Mouse (Mus musculus) hindbrain, embryonic 12.5 days (tissue): ENCODE data around the gene Smc6. TPM values are rescaled to one million over a fixed set of nuclear protein-coding genes. Genes with fewer than 3 reads are reported as not detected.

Experiments used
- ATAC-seq: fragments of 200-750 bp; cut with Nextera tagmentation; 2 replicates; pipeline ENCODE4 v1.8.0; 2017; ENCODE audit warnings: moderate TSS enrichment; ENCODE audit not compliant: low FRiP score
- H3K27ac ChIP-seq: fragments of 300-500 bp; sonication (generic); 2 replicates; pipeline ENCODE4 v1.5.1; 2016; ENCODE audit warnings: mild to moderate bottlenecking
- H3K27me3 ChIP-seq: fragments of 300-500 bp; sonication (generic); 2 replicates; pipeline ENCODE4 v1.6.1; 2016; ENCODE audit warnings: mild to moderate bottlenecking
- H3K36me3 ChIP-seq: fragments of 300-500 bp; sonication (generic); 2 replicates; pipeline ENCODE4 v1.6.1; 2016; ENCODE audit warnings: mild to moderate bottlenecking
- H3K4me1 ChIP-seq: fragments of 300-500 bp; sonication (generic); 2 replicates; pipeline ENCODE4 v1.6.1; 2016
- H3K4me2 ChIP-seq: fragments of 300-500 bp; sonication (generic); replicated peaks from 2 replicates; pipeline ENCODE4 v1.6.1; 2016; ENCODE audit warnings: mild to moderate bottlenecking
- H3K4me3 ChIP-seq: fragments of 300-500 bp; sonication (generic); 2 replicates; pipeline ENCODE4 v1.5.1; 2016; ENCODE audit warnings: mild to moderate bottlenecking
- H3K9ac ChIP-seq: fragments of 300-500 bp; sonication (generic); 2 replicates; pipeline ENCODE4 v1.6.1; 2016; ENCODE audit warnings: mild to moderate bottlenecking, moderate library complexity
- H3K9me3 ChIP-seq: fragments of 300-500 bp; sonication (generic); replicated peaks from 2 replicates; pipeline ENCODE4 v1.6.1; 2016; ENCODE audit warnings: mild to moderate bottlenecking
- WGBS: fragments of 180-500 bp; shearing (Covaris S2); methylation state at CpG from one replicate; pipeline ENCODE4 v1.1.7; 2016; 5-methylcytosine and 5-hydroxymethylcytosine counted together
- polyA plus RNA-seq: library from polyadenylated mRNA; unstranded; fragments of >200 nt; fragmentation: Nextera tagmentation; extraction: Ambion mirVana; gene quantifications from 2 replicates; pipeline ENCODE4 v1.2.1, GENCODE M21; 2016

The Smc6 gene
- polyA plus RNA-seq, 1 experiment from 2014 or later = 125 TPM

GRCm38 (mm10) chr12:11247460-11247859, 18.2 kb upstream of the Smc6 start:
- Histone ChIP-seq H3K4me2 (no peak overlapping the region), H3K4me1 (no peaks in the 10 kb centered on the region), H3K27ac (no peak overlapping the region), H3K9me3 (no peaks in the 10 kb centered on the region), H3K4me3 (no peak overlapping the region), H3K27me3 (no peaks in the 10 kb centered on the region), H3K36me3 (peaks cover 7% of the 10 kb centered on the region), H3K9ac (no peak overlapping the region)
- WGBS = 95% methylated on average over 1 of the region's 1 CpGs
- ATAC-seq = no peak

DNA sequence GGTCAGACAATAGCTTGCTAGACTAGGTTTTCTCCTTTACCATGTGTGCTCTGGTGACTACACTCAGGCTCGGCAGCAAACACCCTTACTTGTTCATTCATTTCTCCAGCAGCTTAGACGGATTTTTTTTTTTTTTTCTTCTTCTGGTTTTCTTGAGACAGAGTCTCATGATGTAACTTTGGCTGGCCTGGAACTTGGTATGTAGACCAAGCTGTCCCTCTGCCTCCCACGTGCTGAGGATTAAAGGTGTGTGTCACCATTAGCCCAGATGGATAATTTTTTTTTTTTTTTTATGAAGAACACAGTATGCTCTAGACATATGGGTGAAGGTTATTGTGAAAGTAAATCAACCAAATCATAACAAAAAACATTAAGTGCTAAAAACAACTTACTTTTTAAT, 15.4 kb upstream of the Smc6 start:
- Histone ChIP-seq H3K4me3 (no peak overlapping the region), H3K27me3 (no peaks in the 10 kb centered on the region), H3K9ac (no peak overlapping the region), H3K9me3 (no peaks in the 10 kb centered on the region), H3K4me1 (no peaks in the 10 kb centered on the region), H3K4me2 (no peak overlapping the region), H3K36me3 (0 out of 2 replicates have a peak, but pooled peaks cover 2% of the 10 kb centered on the region), H3K27ac (no peak overlapping the region)
- WGBS = 83% methylated on average over 3 of the region's 3 CpGs
- no peak for ATAC-seq

DNA sequence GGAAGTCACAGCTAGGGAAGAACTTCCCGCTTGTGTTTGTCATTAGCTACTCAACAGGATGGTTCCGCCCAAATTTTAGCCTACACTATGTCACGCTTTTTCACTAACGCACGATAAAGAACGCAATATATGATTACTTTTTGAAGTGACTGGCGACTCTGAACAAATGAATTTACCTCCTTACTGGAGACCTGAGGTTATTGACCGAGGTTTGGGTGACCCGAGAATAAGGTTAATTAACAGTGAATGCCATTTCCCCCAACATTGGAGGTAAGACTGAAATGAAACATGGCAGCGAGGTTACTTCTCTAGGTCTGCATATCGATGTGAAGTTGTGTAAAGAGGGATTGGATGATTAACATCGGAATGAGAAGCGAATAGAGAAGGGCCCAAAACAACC, 791 bp upstream of the Smc6 start:
- H3K27ac ChIP-seq = no peak overlapping the region
- no peaks in the 10 kb centered on the region for H3K36me3 ChIP-seq
- no peaks in the 10 kb centered on the region for H3K9me3 ChIP-seq
- no peaks in the 10 kb centered on the region for H3K27me3 ChIP-seq
- peak overlapping the region; percentile 89 for H3K9ac ChIP-seq
- 8% methylated on average over 13 of the region's 13 CpGs for WGBS
- H3K4me3 ChIP-seq = peak overlapping the region; percentile 89
- no peak for ATAC-seq
- H3K4me1 ChIP-seq = peaks cover 31% of the 10 kb centered on the region
- peak overlapping the region; percentile 93 for H3K4me2 ChIP-seq

DNA sequence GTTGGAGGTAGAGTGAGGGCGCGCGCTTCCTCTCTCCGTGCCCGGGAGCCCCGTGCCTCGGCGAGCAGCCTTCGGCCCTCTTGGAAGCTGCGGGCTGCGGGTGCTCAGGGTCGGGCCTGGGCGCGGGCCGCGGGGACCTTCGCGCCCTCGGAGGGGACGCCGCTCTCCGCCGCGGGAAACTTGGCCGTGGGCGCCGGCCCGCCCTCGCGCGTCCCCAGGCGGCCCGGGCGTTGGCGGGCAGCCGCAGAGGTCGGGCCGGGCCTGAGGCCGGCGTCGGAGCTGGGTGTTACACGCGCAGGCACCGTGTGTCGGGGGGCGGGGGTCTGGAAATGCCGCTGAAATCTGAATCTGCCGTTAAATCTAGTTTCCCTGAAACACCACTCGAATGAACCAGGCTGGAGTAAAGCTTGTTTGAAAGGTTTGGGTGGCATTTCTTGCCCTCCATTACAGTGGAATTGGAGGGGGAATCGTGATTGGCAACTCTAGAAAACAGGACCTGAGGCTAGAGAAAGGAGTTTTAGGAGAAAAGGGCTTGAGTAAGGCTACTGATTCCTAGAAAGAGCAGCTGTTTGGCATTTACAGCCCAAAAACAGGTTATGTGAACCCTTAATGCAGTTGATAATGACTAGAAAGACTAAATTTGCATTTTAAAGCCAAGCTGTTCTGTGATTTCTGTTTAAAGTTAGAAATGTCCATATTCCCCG, 748 bp downstream of the Smc6 start:
- Histone ChIP-seq H3K4me1 (peaks cover 31% of the 10 kb centered on the region), H3K4me2 (peak overlapping the region; percentile 93), H3K9me3 (no peaks in the 10 kb centered on the region), H3K36me3 (no peaks in the 10 kb centered on the region), H3K27me3 (no peaks in the 10 kb centered on the region), H3K4me3 (peak overlapping the region; percentile 89), H3K27ac (peak overlapping the region; percentile 93), H3K9ac (peak overlapping the region; percentile 89)
- ATAC-seq = peak; percentile 85
- WGBS = under 1% methylated on average over 46 of the region's 51 CpGs

DNA sequence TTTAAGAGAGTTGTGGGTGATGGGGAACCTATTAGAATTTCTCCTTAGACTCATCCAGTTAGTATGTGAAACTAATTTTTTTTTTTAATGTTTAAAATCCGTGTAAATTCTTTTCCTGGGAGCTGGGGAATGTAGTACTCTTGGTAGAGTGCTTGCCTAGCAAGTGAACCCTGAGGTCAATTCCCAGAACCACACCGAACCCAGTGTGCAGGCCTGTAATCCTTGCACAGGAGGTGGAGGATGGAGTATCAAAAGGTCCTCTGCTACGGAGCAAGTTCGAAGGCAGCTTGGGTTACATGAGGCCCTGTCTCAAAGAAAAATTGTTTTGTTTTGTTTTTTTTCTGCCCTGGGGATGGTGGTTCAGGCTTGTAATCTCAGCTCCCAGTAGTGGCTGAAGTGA, 1.3 kb downstream of the Smc6 start:
- Histone ChIP-seq H3K9me3 (no peaks in the 10 kb centered on the region), H3K27ac (no peak overlapping the region), H3K4me1 (peaks cover 31% of the 10 kb centered on the region), H3K4me3 (peak overlapping the region; percentile 89), H3K4me2 (peak overlapping the region; percentile 93), H3K9ac (peak overlapping the region; percentile 89; the same call in 1 of the 2 replicates), H3K36me3 (no peaks in the 10 kb centered on the region), H3K27me3 (no peaks in the 10 kb centered on the region)
- WGBS = 4% methylated on average over 4 of the region's 4 CpGs
- no peak for ATAC-seq

DNA sequence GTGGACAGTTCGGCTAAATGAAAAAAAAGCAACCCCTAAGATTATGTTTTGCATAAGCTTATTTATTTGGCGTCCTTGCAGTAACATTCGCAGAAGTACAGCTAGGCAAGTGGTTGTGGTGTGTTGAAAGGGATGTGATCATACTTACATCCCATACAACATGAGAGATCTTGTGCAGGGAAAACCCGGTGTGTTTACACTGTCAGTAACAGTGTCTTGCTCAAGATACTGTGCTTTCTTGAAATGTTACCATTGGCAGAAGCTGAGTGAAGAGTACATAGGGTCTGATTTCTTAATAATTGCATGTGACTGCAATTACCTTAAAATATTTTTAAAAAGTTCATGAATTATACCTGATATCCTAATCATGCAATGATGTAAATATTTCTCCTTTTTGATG, 6.9 kb downstream of the Smc6 start:
- no peak overlapping the region for H3K27ac ChIP-seq
- H3K36me3 ChIP-seq = peaks cover 29% of the 10 kb centered on the region
- H3K9me3 ChIP-seq = no peaks in the 10 kb centered on the region
- no peak overlapping the region for H3K9ac ChIP-seq
- H3K4me3 ChIP-seq = no peak overlapping the region
- no peak for ATAC-seq
- WGBS = 95% methylated on average over 4 of the region's 4 CpGs
- no peaks in the 10 kb centered on the region for H3K27me3 ChIP-seq
- H3K4me1 ChIP-seq = peaks cover 12% of the 10 kb centered on the region
- no peak overlapping the region for H3K4me2 ChIP-seq

GRCm38 (mm10) chr12:11273185-11273584, 7.5 kb downstream of the Smc6 start:
- no peak overlapping the region for H3K4me2 ChIP-seq
- peaks cover 8% of the 10 kb centered on the region for H3K4me1 ChIP-seq
- H3K27ac ChIP-seq = no peak overlapping the region
- 83% methylated on average over 1 of the region's 1 CpGs for WGBS
- H3K9me3 ChIP-seq = no peaks in the 10 kb centered on the region
- H3K27me3 ChIP-seq = no peaks in the 10 kb centered on the region
- ATAC-seq = no peak
- peaks cover 31% of the 10 kb centered on the region for H3K36me3 ChIP-seq
- no peak overlapping the region for H3K4me3 ChIP-seq
- H3K9ac ChIP-seq = no peak overlapping the region

GRCm38 (mm10) chr12:11276632-11277031, 10.9 kb downstream of the Smc6 start:
- Histone ChIP-seq H3K27ac (no peak overlapping the region), H3K4me1 (no peaks in the 10 kb centered on the region), H3K9me3 (no peaks in the 10 kb centered on the region), H3K9ac (no peak overlapping the region), H3K4me2 (no peak overlapping the region), H3K36me3 (peaks cover 40% of the 10 kb centered on the region), H3K4me3 (no peak overlapping the region), H3K27me3 (no peaks in the 10 kb centered on the region)
- ATAC-seq = no peak
- WGBS = 92% methylated on average over 2 of the region's 2 CpGs

DNA sequence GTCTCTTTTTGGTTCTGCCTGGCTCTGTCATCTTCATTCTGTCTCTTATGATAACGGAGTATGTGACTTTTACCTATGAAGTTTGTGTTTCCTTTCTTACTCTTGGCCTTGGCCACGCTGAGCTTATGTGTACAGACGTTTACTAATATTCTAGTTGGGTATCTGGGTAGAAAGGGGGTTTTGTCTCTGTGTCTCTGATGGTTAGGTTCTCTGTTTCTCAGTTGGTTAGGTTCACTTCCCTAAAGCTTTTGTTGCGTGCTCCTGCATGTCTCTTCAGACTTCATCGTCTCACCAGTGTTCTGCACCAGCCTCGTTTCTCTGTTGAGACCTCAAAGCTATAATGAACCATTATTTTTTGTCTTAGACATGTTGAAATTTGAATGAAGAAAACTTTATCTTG, 11.5 kb downstream of the Smc6 start:
- H3K27me3 ChIP-seq = no peaks in the 10 kb centered on the region
- H3K9me3 ChIP-seq = no peaks in the 10 kb centered on the region
- WGBS = 96% methylated on average over 6 of the region's 6 CpGs
- H3K9ac ChIP-seq = no peak overlapping the region
- ATAC-seq = no peak
- no peak overlapping the region for H3K4me3 ChIP-seq
- H3K4me2 ChIP-seq = no peak overlapping the region
- H3K4me1 ChIP-seq = no peaks in the 10 kb centered on the region
- no peak overlapping the region for H3K27ac ChIP-seq
- H3K36me3 ChIP-seq = peaks cover 42% of the 10 kb centered on the region

DNA sequence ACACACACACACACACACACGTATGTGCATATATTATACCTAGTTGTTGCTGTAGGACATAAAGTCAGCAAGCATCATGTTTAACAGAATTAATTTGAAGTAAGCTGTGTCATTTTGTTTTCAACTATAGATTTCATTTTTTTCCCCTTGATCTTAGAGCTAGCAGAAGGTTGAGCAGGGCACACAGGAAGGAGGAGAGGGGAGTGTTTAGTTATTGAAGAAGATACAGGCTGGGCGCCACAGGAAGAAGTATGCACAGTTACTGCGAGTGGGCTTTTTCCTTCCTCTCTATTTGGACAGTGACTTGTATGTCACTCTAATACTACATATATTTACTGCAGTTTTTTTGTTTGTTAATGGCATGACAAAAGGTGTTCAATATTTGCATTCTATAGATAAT, 14.2 kb downstream of the Smc6 start:
- H3K4me2 ChIP-seq = no peak overlapping the region
- no peak overlapping the region for H3K9ac ChIP-seq
- no peaks in the 10 kb centered on the region for H3K9me3 ChIP-seq
- 96% methylated on average over 3 of the region's 3 CpGs for WGBS
- no peaks in the 10 kb centered on the region for H3K4me1 ChIP-seq
- ATAC-seq = no peak
- peaks cover 28% of the 10 kb centered on the region for H3K36me3 ChIP-seq
- no peak overlapping the region for H3K4me3 ChIP-seq
- no peak overlapping the region for H3K27ac ChIP-seq
- H3K27me3 ChIP-seq = no peaks in the 10 kb centered on the region

- Histone ChIP-seq H3K4me1 (no peaks in the 10 kb centered on the region), H3K27me3 (no peaks in the 10 kb centered on the region), H3K9ac (no peak overlapping the region), H3K4me3 (no peak overlapping the region), H3K27ac (no peak overlapping the region), H3K4me2 (no peak overlapping the region), H3K9me3 (no peaks in the 10 kb centered on the region), H3K36me3 (peaks cover 35% of the 10 kb centered on the region)
- 99% methylated on average over 2 of the region's 2 CpGs for WGBS
- no peak for ATAC-seq
Measured at GRCm38 (mm10) chr12:11281584-11281983, 15.9 kb downstream of the Smc6 start.

GRCm38 (mm10) chr12:11286382-11286781, 20.7 kb downstream of the Smc6 start:
- no peaks in the 10 kb centered on the region for H3K9me3 ChIP-seq
- no peak overlapping the region for H3K27ac ChIP-seq
- no peaks in the 10 kb centered on the region for H3K27me3 ChIP-seq
- WGBS = 97% methylated on average over 2 of the region's 2 CpGs
- H3K9ac ChIP-seq = no peak overlapping the region
- peaks cover 42% of the 10 kb centered on the region for H3K36me3 ChIP-seq
- no peak overlapping the region for H3K4me3 ChIP-seq
- no peak for ATAC-seq
- no peaks in the 10 kb centered on the region for H3K4me1 ChIP-seq
- no peak overlapping the region for H3K4me2 ChIP-seq

DNA sequence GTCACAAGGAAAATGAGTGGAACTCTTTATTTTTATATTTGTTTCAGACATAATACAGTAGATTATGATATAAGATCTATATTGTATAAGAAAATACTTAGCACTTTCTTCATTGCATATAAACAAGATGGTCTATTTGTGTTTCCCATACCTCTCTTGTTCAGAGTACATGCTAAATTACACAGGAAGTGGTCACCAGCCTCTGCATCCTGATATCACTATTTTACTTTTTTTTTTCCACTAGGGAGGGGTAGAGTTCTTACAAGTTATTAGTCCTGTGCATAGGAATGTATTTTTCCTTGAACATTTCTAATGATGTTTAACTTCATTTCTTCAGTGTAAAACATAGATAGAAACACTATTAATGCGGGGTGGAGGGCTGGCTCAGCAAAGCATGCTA, 35.2 kb downstream of the Smc6 start:
- peaks cover 49% of the 10 kb centered on the region for H3K36me3 ChIP-seq
- ATAC-seq = no peak
- 92% methylated on average over 1 of the region's 1 CpGs for WGBS
- H3K9me3 ChIP-seq = no peaks in the 10 kb centered on the region
- no peak overlapping the region for H3K4me3 ChIP-seq
- H3K4me1 ChIP-seq = no peaks in the 10 kb centered on the region
- no peak overlapping the region for H3K4me2 ChIP-seq
- no peak overlapping the region for H3K9ac ChIP-seq
- no peaks in the 10 kb centered on the region for H3K27me3 ChIP-seq
- no peak overlapping the region for H3K27ac ChIP-seq
